Mouse (Mus musculus) hindbrain, embryonic 15.5 days (tissue): Measurements from ENCODE around the gene Drg1. TPM values are rescaled to one million over a fixed set of nuclear protein-coding genes. Genes with fewer than 3 reads are reported as not detected.
"Not testable (repeated sequence)": the region's sequence is repeated elsewhere in the genome, so short reads cannot be mapped to it uniquely, and the experiment has no call there.

Experiments used
- ATAC-seq: fragments of 200-750 bp; cut with Nextera tagmentation; 2 replicates; pipeline ENCODE4 v1.8.0; 2017; ENCODE audit warnings: low read depth, moderate number of reproducible peaks, moderate TSS enrichment; ENCODE audit not compliant: low FRiP score
- H3K27ac ChIP-seq: fragments of 300-500 bp; sonication (generic); replicated peaks from 2 replicates; pipeline ENCODE4 v1.5.1; 2015; ENCODE audit warnings: mild to moderate bottlenecking, inconsistent platforms
- H3K27me3 ChIP-seq: fragments of 300-500 bp; sonication (generic); 2 replicates; pipeline ENCODE4 v1.6.1; 2015; ENCODE audit warnings: control low read depth, inconsistent platforms
- H3K36me3 ChIP-seq: fragments of 300-500 bp; sonication (generic); 2 replicates; pipeline ENCODE4 v1.6.1; 2015; ENCODE audit warnings: control low read depth, inconsistent platforms
- H3K4me1 ChIP-seq: fragments of 300-500 bp; sonication (generic); replicated peaks from 2 replicates; pipeline ENCODE4 v1.6.1; 2015; ENCODE audit warnings: control low read depth, inconsistent platforms
- H3K4me2 ChIP-seq: fragments of 300-500 bp; sonication (generic); 2 replicates; pipeline ENCODE4 v1.6.1; 2015; ENCODE audit warnings: moderate library complexity, mild to moderate bottlenecking, inconsistent platforms
- H3K4me3 ChIP-seq: fragments of 300-500 bp; sonication (generic); 2 replicates; pipeline ENCODE4 v1.5.1; 2015; ENCODE audit warnings: mild to moderate bottlenecking, inconsistent platforms
- H3K9ac ChIP-seq: fragments of 300-500 bp; sonication (generic); 2 replicates; pipeline ENCODE4 v1.6.1; 2015; ENCODE audit warnings: inconsistent platforms
- H3K9me3 ChIP-seq: fragments of 300-500 bp; sonication (generic); 2 replicates; pipeline ENCODE4 v1.6.1; 2016; ENCODE audit warnings: control low read depth, inconsistent platforms
- WGBS: fragments of 180-500 bp; shearing (Covaris S2); methylation state at CpG from one replicate; pipeline ENCODE4 v1.1.7; 2015; 5-methylcytosine and 5-hydroxymethylcytosine counted together
- polyA plus RNA-seq: library from polyadenylated mRNA; unstranded; fragments of >200 nt; fragmentation: Nextera tagmentation; extraction: Ambion mirVana; gene quantifications from 2 replicates; pipeline ENCODE4 v1.2.1, GENCODE M21; 2015

The Drg1 gene
- polyA plus RNA-seq, 1 experiment from 2014 or later = 205 TPM

DNA sequence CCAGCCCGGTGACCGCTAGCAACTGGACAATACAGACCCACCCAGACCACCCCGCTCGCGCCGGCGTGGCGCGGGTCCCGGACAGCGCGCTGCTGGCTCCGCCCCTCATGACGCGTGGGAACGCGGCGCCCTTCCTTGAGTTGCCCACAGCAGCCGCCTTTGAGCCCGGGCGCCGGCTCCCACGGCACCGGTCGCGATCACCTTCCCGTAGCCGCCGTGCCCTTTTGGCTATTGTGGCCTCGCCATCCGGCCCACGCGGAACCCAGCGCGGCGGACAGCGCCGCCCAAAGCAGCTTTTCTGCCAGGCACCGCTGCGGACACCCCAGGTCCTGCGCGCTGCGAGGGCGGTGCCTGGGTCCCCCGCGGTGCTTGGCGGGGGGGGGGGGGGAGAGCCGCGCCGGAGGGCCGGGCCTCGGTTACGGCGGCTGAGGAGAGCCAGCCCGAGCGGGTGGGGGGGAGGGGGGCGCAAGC lies 63.9 kb downstream of the Drg1 start, which contains the start of gene Eif4enif1:
Gene Eif4enif1 (plus strand): TSS at position 162 of the 471 bp plus-strand sequence.
- peak; percentile 79 for ATAC-seq

DNA sequence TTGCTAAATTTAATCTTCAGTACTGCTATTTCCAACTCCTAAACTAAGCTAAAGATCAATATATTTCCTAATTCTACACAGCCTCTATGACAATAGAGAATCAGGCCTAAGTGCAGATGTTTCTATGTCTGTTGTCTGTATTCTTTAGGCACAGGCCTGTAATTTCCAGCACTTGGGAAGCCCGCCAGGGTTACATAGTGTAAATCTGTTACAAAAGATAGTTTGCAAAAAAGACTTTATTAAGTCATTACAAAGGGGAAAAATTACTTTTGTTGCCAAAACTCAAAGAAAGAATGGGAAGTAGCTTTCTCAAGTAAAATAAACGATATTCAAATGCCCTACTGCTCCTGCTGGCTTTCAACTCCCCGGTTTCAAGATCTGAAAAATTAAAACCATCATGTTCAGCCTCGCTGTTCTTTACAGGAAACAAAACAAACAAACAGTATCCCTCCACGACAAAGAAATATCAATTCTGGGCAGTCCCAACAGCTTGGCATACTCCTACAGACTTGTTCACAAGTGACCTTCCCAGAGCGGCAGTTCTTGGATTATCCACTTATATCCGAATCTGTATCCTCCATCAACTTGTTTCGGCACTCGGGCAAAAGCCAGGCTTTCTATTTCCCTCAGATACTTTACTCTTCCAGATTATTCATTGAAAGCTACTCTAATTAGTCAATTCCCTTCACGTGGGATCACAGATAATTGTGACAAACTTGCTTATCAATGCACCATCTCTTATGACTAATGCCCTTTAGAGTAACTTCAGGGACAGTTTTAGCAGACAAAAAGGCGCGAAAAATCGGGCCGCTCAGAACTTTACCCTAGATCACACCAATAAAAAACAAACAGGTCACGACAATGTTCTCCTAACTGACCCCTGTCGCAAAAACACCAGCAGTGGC lies 64.6 kb downstream of the Drg1 start:
- H3K9ac ChIP-seq = no peak overlapping the region
- H3K9me3 ChIP-seq = no peaks in the 10 kb centered on the region
- ATAC-seq = no peak
- 9% methylated on average over 16 of the region's 16 CpGs for WGBS
- H3K4me3 ChIP-seq = peak overlapping the region; percentile 39
- H3K27me3 ChIP-seq = no peaks in the 10 kb centered on the region
- peak overlapping the region; percentile 31 for H3K4me2 ChIP-seq
- peaks cover 9% of the 10 kb centered on the region; the same call in 1 of the 2 replicates for H3K4me1 ChIP-seq
- H3K27ac ChIP-seq = peak overlapping the region; percentile 74
- H3K36me3 ChIP-seq = peaks cover 9% of the 10 kb centered on the region; the same call in 1 of the 2 replicates

More for the DNA sequence above, 63.9 kb downstream of the Drg1 start, which contains the start of gene Eif4enif1:
- H3K27me3 ChIP-seq = no peaks in the 10 kb centered on the region
- peaks cover 16% of the 10 kb centered on the region for H3K36me3 ChIP-seq
- peak within 1 kb of the TSS; percentile 74 for H3K27ac ChIP-seq
- H3K4me3 ChIP-seq = peak within 1 kb of the TSS; percentile 39
- H3K4me1 ChIP-seq = peaks cover 9% of the 10 kb centered on the region; the same call in 1 of the 2 replicates
- WGBS = under 1% methylated on average over 42 of the region's 57 CpGs
- H3K4me2 ChIP-seq = peak within 1 kb of the TSS; percentile 44
- H3K9me3 ChIP-seq = no peaks in the 10 kb centered on the region
- peak within 1 kb of the TSS; percentile 21 for H3K9ac ChIP-seq

DNA sequence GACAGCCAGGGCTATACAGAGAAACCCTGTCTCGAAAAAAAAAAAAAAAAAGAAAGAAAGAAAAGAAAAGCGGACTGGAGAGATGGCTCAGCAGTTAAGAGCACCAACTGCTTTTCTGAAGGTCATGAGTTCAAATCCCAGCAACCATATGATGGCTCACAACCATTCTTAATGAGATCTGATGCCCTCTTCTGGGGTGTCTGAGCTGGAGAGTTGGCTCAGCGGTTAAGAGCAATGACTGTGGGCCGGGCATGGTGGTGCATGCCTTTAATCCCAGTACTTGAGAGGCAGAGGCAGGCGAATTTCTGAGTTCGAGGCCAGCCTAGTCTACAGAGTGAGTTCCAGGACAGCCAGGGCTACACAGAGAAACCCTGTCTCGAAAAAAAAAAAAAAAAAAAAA lies 65.6 kb downstream of the Drg1 start:
- not testable (repeated sequence) for H3K9ac ChIP-seq, H3K27me3 ChIP-seq, H3K36me3 ChIP-seq, H3K4me3 ChIP-seq, ATAC-seq, H3K4me1 ChIP-seq, H3K4me2 ChIP-seq, H3K9me3 ChIP-seq, H3K27ac ChIP-seq
- WGBS = 95% methylated on average over 6 of the region's 7 CpGs

DNA sequence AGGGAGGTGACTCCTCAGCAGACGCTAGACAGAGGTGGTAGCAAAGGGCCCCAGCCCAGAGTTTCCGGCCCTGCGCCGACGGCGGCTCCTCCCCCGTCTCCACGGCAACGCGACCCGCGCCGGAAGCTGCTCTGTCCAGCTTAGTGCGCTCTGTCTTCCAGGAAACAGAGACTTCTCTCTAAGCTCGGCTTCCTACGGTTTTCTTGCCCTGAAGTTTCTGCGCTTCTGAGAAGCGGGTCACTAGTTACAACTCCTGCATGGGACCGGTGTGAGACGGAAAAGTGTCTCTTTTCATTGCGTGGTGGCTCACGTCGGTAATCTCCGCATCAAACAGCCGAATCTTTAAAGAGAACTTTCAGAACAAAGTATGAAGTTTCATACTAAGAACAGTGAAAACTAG lies 72.9 kb downstream of the Drg1 start, which contains the start of gene Sfi1:
Gene Sfi1 (minus strand): TSS at position 101 of the 400 bp plus-strand sequence.
- no peak within 1 kb of the TSS for H3K4me3 ChIP-seq
- WGBS = 85% methylated on average over 25 of the region's 25 CpGs
- H3K9me3 ChIP-seq = no peaks in the 10 kb centered on the region
- H3K27me3 ChIP-seq = no peaks in the 10 kb centered on the region
- no peak within 1 kb of the TSS for H3K27ac ChIP-seq
- H3K36me3 ChIP-seq = no peaks in the 10 kb centered on the region
- no peaks in the 10 kb centered on the region for H3K4me1 ChIP-seq
- no peak within 1 kb of the TSS for H3K4me2 ChIP-seq
- ATAC-seq = no peak
- no peak within 1 kb of the TSS for H3K9ac ChIP-seq

DNA sequence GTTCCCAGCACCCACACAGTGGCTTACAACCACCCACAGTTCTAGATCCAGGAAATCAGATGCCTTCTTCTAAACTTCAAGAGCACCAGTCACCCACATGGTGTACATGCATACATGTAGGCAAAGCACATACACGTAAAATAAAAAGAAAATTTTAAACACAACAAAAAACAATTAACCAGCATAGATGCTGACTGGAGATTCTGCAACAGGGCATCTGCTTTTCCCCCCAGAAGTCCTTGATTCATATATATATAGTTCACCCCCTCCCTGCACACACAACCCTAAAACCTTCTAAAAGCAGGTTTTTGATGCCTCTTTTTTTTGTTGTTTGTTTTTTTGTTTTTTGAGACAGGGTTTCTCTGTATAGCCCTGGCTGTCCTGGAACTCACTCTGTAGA lies 83.5 kb downstream of the Drg1 start:
- not testable (repeated sequence) for H3K36me3 ChIP-seq, H3K4me1 ChIP-seq, H3K27ac ChIP-seq, H3K27me3 ChIP-seq, ATAC-seq, H3K4me3 ChIP-seq, H3K9ac ChIP-seq, H3K4me2 ChIP-seq
- peaks cover 11% of the 10 kb centered on the region for H3K9me3 ChIP-seq
- 89% methylated on average over 1 of the region's 1 CpGs for WGBS

DNA sequence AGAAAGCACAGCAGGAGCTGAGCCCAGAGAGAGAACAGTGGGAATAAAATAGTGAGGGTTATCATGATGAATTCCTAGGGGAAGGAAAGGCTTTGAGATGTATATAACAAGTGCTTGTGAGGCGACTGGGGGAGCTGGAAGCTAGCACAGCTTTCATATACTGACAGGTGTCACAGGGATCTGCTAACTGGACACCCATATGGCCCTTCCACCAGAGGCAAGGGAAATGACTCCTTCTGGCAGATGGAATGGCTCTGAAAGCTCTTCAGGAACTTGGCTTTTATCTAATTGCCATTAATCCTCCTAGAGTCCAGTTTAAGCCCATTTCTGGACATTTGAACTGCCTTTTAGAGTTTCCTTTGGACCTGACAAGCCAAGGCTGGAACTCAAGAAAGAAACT lies 84.2 kb downstream of the Drg1 start:
- ATAC-seq, H3K9ac ChIP-seq, H3K27me3 ChIP-seq, H3K27ac ChIP-seq, H3K4me1 ChIP-seq, H3K36me3 ChIP-seq, H3K4me3 ChIP-seq, H3K4me2 ChIP-seq: not testable (repeated sequence)
- peaks cover 11% of the 10 kb centered on the region for H3K9me3 ChIP-seq
- 52% methylated on average over 1 of the region's 1 CpGs for WGBS

DNA sequence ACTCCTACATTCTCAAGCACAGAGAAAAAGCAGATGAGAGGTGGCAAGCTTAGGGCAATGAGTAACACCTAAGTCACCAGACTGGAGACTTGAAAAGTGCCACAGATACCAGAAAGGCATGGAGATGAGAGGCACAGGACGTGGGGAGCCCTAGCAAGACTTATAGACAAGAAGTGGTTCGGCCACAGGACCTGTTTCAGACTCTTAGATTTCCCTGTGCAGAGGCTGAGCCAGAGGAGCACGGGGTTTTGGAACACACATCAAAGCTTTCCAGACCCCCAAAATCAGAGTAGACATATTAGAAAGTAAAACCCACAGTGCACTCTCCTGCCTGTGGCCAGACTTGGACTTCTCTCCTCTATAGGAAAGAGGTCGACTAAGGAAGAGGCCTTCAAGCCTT lies 85.0 kb downstream of the Drg1 start:
- WGBS = 59% methylated on average over 4 of the region's 4 CpGs
- H3K4me1 ChIP-seq, H3K27ac ChIP-seq, H3K4me3 ChIP-seq, ATAC-seq, H3K4me2 ChIP-seq, H3K36me3 ChIP-seq, H3K27me3 ChIP-seq, H3K9ac ChIP-seq: not testable (repeated sequence)
- H3K9me3 ChIP-seq = peaks cover 11% of the 10 kb centered on the region

DNA sequence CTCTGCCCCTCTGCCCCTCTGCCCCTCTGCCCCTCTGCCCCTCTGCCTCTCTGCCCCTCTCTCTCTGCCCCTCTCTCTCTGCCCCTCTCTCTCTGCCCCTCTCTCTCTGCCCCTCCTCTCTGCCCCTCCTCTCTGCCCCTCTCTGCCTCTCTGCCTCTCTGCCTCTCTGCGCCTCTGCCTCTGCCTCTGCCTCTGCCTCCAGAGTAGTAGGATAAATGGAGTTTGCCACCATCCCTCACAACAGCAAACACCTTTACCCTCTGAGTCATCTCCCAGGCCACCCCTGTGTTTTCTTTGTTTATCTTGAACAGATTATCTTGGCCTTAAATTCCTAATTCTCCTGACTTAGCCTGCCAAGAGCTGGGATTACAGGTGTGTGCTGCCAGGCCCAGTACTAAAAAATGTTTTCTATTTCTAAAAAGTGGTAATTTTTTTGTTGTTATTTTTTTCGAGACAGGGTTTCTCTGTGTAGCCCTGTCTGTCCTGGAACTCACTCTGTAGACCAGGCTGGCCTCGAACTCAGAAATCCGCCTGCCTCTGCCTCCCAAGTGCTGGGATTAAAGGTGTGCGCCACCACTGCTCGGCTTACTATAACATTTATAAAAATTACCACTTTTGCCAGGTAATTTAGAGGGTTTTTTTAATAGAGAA lies 85.6 kb downstream of the Drg1 start:
- not testable (repeated sequence) for ATAC-seq, H3K9ac ChIP-seq, H3K27me3 ChIP-seq, H3K27ac ChIP-seq, H3K4me3 ChIP-seq, H3K4me2 ChIP-seq, H3K4me1 ChIP-seq, H3K36me3 ChIP-seq
- 79% methylated on average over 6 of the region's 6 CpGs for WGBS
- H3K9me3 ChIP-seq = peaks cover 11% of the 10 kb centered on the region

DNA sequence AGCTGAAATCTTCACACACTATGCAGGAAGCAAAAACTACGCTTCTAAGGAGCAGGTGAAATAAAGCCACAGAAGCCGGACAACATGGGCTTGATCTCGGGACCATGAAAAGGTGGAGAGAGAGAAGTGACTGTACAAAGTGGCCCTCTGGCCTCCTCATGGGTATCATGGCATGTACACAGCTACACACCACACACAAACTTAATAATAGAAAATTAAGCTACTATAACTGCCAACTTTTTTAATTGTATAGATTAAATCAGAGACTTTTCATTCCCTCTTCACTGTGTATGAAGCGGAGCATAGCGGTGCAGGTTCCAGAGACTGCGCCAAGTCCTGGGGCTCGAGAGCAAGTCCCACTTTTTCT lies 86.5 kb downstream of the Drg1 start:
- H3K36me3 ChIP-seq, ATAC-seq, H3K9ac ChIP-seq, H3K4me2 ChIP-seq, H3K4me3 ChIP-seq, H3K27me3 ChIP-seq, H3K27ac ChIP-seq, H3K4me1 ChIP-seq: not testable (repeated sequence)
- WGBS = 90% methylated on average over 7 of the region's 7 CpGs
- peaks cover 11% of the 10 kb centered on the region for H3K9me3 ChIP-seq

DNA sequence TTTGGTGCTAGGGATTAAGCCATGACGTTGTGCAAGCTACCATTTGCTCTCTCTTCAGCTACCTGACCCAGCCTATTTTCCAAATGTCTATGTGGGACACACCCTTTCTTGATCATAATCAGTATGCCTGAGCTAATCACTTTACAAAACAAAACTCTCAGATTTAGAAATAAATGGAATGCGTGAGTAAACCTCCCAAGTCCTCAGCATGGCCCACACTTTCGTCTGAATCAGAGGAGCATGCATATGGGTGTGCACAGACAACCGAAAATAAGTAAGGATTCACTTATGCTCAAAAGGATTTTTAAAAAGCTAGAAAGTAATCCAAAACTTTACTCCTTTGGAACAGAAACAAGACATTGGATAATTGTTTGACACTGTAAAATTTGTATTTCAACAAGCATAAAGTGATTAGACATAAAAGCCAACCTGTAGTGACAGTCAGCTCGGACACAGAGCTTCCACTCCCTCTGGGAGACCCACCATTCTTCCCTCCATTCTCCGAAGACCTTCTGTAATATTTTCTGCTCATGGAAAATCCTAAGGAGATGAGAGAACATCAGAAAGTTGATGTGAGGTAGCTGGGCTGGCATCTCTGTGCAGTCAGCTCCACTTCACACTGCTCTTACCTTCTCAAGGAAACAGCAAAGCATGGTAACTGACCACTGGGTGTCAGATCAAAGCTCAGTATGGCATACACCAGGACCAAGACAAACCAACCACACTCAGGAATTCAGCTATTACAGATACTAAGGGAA lies 87.1 kb downstream of the Drg1 start:
- peaks cover 11% of the 10 kb centered on the region for H3K9me3 ChIP-seq
- H3K27me3 ChIP-seq, H3K4me3 ChIP-seq, H3K4me2 ChIP-seq, H3K36me3 ChIP-seq, H3K4me1 ChIP-seq, H3K9ac ChIP-seq, ATAC-seq, H3K27ac ChIP-seq: not testable (repeated sequence)
- 87% methylated on average over 6 of the region's 6 CpGs for WGBS

DNA sequence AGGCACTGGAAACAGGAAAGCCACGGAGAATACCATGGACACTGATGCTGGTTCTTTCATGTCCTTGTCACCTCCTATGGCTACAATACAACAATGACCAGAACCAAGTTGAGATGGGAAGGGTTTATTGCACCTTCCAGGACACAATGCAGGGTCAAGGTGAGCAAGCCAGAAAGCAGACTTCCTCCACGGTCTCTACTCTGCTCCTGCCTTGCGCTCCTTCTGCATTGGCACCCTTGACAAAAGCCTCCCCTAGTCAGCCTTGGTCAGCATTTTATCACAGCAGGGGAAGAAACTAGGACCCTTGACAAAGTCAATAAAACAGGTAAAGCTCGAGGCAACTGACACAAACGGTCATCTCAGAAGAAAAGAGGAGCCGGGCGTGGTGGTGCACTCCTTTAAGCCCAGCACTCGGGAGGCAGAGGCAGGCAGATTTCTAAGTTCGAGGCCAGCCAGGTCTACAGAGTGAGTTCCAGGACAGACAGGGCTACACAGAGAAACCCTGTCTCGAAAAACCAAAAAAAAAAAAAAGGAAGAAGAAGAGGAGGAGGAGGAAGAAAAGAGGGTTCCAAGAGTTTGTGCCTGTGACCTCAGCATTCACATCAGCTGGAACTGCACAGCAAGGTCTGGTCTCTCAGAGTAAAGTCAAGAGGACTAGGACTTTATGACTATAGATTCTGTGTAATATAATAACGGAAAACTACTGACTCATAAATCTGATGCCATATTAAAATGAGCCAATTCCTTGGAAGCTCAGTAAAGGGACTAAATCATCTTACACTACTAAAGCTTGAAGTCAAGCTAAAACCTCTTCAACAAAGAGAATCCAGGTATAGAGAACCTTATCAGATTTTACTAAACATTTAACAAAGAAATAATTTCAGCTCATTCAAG lies 92.5 kb downstream of the Drg1 start:
- H3K9ac ChIP-seq = not testable (repeated sequence)

More for the DNA sequence above, 92.5 kb downstream of the Drg1 start:
- 84% methylated on average over 11 of the region's 11 CpGs for WGBS
- not testable (repeated sequence) for H3K27me3 ChIP-seq, H3K27ac ChIP-seq, H3K4me3 ChIP-seq, H3K4me1 ChIP-seq, H3K36me3 ChIP-seq, H3K4me2 ChIP-seq
- peaks cover 15% of the 10 kb centered on the region for H3K9me3 ChIP-seq
- ATAC-seq = peak; percentile 51
